Mouse (Mus musculus) G1E (cell line): ENCODE measurements around the gene Tpgs1.

ENCODE experiments used
- CTCF ChIP-seq: IDR thresholded peaks from 2 replicates; pipeline ENCODE4 v1.5.1; 2012; ENCODE audit warnings: low read depth, low read length, inconsistent platforms, mixed read lengths
- GATA1 ChIP-seq: IDR thresholded peaks from 2 replicates; pipeline ENCODE4 v1.6.1; 2012; ENCODE audit warnings: borderline replicate concordance, low read length, inconsistent platforms, mixed read lengths
- POLR2AphosphoS5 ChIP-seq: IDR thresholded peaks from 2 replicates; pipeline ENCODE4 v1.6.1; 2012; ENCODE audit warnings: low read depth, low read length, inconsistent platforms; ENCODE audit not compliant: insufficient replicate concordance
- TAL1 ChIP-seq: conservative IDR thresholded peaks from 2 replicates; pipeline ENCODE4 v1.6.1; 2012; ENCODE audit warnings: low read depth, low read length, inconsistent platforms, mixed read lengths

DNA sequence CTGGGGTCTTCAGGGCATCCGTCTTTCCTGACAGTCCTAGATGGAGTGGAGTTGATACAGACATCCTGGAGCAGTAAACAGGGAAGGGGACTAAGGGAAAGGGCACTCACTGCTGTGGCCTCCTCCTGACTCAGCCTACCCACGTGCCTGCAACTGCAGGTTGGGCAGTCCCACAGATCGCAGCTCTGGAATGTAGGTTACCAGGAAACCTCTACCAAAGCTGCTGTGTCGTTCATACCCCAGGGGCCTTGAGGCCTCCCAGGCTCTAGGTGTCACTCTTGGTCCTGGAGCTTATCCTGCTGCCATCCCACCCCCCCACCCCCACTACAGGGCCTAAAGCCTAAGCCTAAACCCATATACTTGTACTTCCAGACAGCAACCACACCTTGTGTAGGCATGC, 38.6 kb downstream of the Tpgs1 start:
- TF ChIP-seq POLR2AphosphoS5 (no peak), CTCF (no peak), TAL1 (no peak), GATA1 (no peak)
